In genomic region chr3:105280971-105281370, GRCm38 (mm10) we compare ENCODE assay signal across 16 mouse cellular contexts.
DNase-seq lines count a peak whose midpoint lies in the region; ATAC-seq and TF ChIP-seq lines count a peak whose summit lies in the region.
"Had no signal": no experiment of that assay in that cellular context is flagged by ENCODE, and none has a peak within 500 bp of the region (broad histone marks: within the 10 kb centered on the region; RNA-seq: fewer than 3 reads in every experiment).

No protein-coding gene starts in this region.

- no peaks in the 10 kb centered on the region for H3K36me3 ChIP-seq in neural tube, embryonic 13.5 days
- H3K36me3 ChIP-seq in midbrain, embryonic 10.5 days = no peaks in the 10 kb centered on the region
- H3K36me3 ChIP-seq: embryonic facial prominence, embryonic 15.5 days; forebrain, embryonic 12.5 days; neural tube, embryonic 15.5 days had no signal

- H3K4me3 ChIP-seq in neural tube, embryonic 13.5 days = no peak overlapping the region
- no peak overlapping the region for H3K4me3 ChIP-seq in gastrocnemius, adult 2 months
- H3K4me3 ChIP-seq in midbrain, embryonic 10.5 days = no peak overlapping the region
- H3K4me3 ChIP-seq: embryonic facial prominence, embryonic 15.5 days; forebrain, embryonic 12.5 days; neural tube, embryonic 15.5 days had no signal

- no peaks in the 10 kb centered on the region for H3K9me3 ChIP-seq in neural tube, embryonic 13.5 days
- H3K9me3 ChIP-seq in midbrain, embryonic 10.5 days (replicated peaks) = no peaks in the 10 kb centered on the region
- H3K9me3 ChIP-seq: embryonic facial prominence, embryonic 15.5 days; forebrain, embryonic 12.5 days; neural tube, embryonic 15.5 days had no signal

- DNase-seq in cerebellum, adult 9-11 months = peak; percentile 2
- DNase-seq in cerebellum, postnatal 4 days (ENCODE audit: low spot score in 2 of 2) = no peak
- no peak for DNase-seq in neural tube, embryonic 10.5 days (ENCODE audit: extremely low spot score, low spot score)
- peak; percentile 38 to 49 for DNase-seq in layer of hippocampus, postnatal 14 days (ENCODE audit: low spot score in 2 of 2)
- DNase-seq in right cerebral cortex, postnatal 25 days = peak; percentile 21
- DNase-seq in gastrocnemius, adult 2 months = no peak
- no peak for DNase-seq in midbrain, embryonic 10.5 days (ENCODE audit: low spot score)
- DNase-seq: cerebellum, adult 11-12 months; kidney, adult 8-10 months; lung, postnatal 10 days had no signal

- no peaks in the 10 kb centered on the region for H3K4me1 ChIP-seq in neural tube, embryonic 13.5 days (replicated peaks)
- no peaks in the 10 kb centered on the region for H3K4me1 ChIP-seq in midbrain, embryonic 10.5 days
- H3K4me1 ChIP-seq: embryonic facial prominence, embryonic 15.5 days; forebrain, embryonic 12.5 days; neural tube, embryonic 15.5 days had no signal

- intact Hi-C loops in gastrocnemius, adult 2 months (cut with DNase I) = no loop called here

- TF ChIP-seq CTCF in gastrocnemius, adult 2 months (IDR thresholded peaks at IDR 0.05) = no peak

- H3K4me2 ChIP-seq in neural tube, embryonic 13.5 days = no peak overlapping the region
- H3K4me2 ChIP-seq: embryonic facial prominence, embryonic 15.5 days; forebrain, embryonic 12.5 days; neural tube, embryonic 15.5 days had no signal

- 0 out of 2 replicates have a peak overlapping the region, but pooled peaks have one; percentile 10 for H3K27ac ChIP-seq in neural tube, embryonic 13.5 days (replicated peaks)
- H3K27ac ChIP-seq in gastrocnemius, adult 2 months = no peak overlapping the region
- H3K27ac ChIP-seq in midbrain, embryonic 10.5 days (replicated peaks) = no peak overlapping the region
- H3K27ac ChIP-seq: embryonic facial prominence, embryonic 15.5 days; forebrain, embryonic 12.5 days; liver, embryonic 14.5 days; neural tube, embryonic 15.5 days had no signal

- 67% methylated on average over 5 of the region's 5 CpGs for WGBS in neural tube, embryonic 13.5 days
- WGBS in midbrain, embryonic 10.5 days = 72% methylated on average over 5 of the region's 5 CpGs

- H3K27me3 ChIP-seq in neural tube, embryonic 13.5 days = no peaks in the 10 kb centered on the region
- H3K27me3 ChIP-seq in midbrain, embryonic 10.5 days (ENCODE audit: low read depth, poor library complexity, severe bottlenecking) = no peaks in the 10 kb centered on the region
- H3K27me3 ChIP-seq: embryonic facial prominence, embryonic 15.5 days; forebrain, embryonic 12.5 days; neural tube, embryonic 15.5 days; Patski had no signal

- H3K9ac ChIP-seq in neural tube, embryonic 13.5 days = no peak overlapping the region
- H3K9ac ChIP-seq: embryonic facial prominence, embryonic 15.5 days; forebrain, embryonic 12.5 days; liver, embryonic 14.5 days; neural tube, embryonic 15.5 days had no signal

- no peak for ATAC-seq in neural tube, embryonic 13.5 days (ENCODE audit: low read depth)
- ATAC-seq: Patski had no signal

Comparison
In these comparisons a context has a peak if more than half of its experiments do, and no peak if none do; other contexts are left out.
1. DNase-seq: peak in cerebellum, adult 9-11 months (single experiment), layer of hippocampus, postnatal 14 days (2 of 2) and right cerebral cortex, postnatal 25 days (single experiment); none in cerebellum, postnatal 4 days (0 of 2), neural tube, embryonic 10.5 days (single experiment), gastrocnemius, adult 2 months (single experiment) and midbrain, embryonic 10.5 days (single experiment).